Mouse (Mus musculus) ES-E14 (cell line): ENCODE measurements around the gene Fgf14.

Experiments
- CHD2 ChIP-seq: IDR thresholded peaks from 2 replicates; pipeline ENCODE4 v1.6.1; 2014; ENCODE audit warnings: mild to moderate bottlenecking, low read depth, low read length, inconsistent platforms
- HCFC1 ChIP-seq: IDR thresholded peaks from 2 replicates; pipeline ENCODE4 v1.6.1; 2012; ENCODE audit warnings: low read length, inconsistent platforms, borderline replicate concordance; ENCODE audit not compliant: insufficient read depth
- MAFK ChIP-seq: IDR thresholded peaks from 2 replicates; pipeline ENCODE4 v1.6.1; 2014; ENCODE audit warnings: mild to moderate bottlenecking, low read depth, low read length, inconsistent platforms; ENCODE audit not compliant: insufficient read depth
- ZNF384 ChIP-seq: IDR thresholded peaks from 2 replicates; pipeline ENCODE4 v1.6.1; 2012; ENCODE audit warnings: low read depth, low read length, inconsistent platforms

- TF ChIP-seq CHD2 = no peak
- no peak for TF ChIP-seq MAFK
- TF ChIP-seq HCFC1 = no peak
- TF ChIP-seq ZNF384 = no peak
Observed at GRCm38 (mm10) chr14:124674536-124675141, 2.3 kb downstream of the Fgf14 start.
